Mouse (Mus musculus): ENCODE data around the gene Gm26558. TPM values are rescaled to one million over a fixed set of nuclear protein-coding genes. Genes with fewer than 3 reads are reported as not detected.

Gm26558 gene
- total RNA-seq, 1 experiment from 2014 or later: not detected

DNA sequence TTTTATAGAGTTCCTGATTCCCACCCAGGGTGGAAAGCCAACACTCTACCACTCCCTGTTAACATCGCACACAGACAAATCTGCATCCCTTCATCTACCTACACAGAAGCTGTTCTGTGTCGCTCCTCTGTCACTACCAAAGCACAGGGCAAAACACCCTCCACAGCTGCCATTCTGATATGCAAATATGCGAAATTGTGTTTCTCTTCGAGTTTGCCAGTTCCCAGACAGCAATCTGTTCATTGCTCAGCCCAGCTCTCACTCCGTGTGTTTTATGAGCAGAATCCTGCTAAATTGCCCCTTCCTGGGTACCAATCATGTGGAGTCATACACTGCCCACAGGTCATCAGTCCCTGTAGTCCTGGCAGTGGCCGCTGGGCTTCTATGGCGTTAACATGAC, 4.8 kb downstream of the Gm26558 start:
- ATAC-seq (replicated peaks; ENCODE audit: insufficient number of reproducible peaks, low FRiP score, low TSS enrichment, poor library complexity, severe bottlenecking): no peak

DNA sequence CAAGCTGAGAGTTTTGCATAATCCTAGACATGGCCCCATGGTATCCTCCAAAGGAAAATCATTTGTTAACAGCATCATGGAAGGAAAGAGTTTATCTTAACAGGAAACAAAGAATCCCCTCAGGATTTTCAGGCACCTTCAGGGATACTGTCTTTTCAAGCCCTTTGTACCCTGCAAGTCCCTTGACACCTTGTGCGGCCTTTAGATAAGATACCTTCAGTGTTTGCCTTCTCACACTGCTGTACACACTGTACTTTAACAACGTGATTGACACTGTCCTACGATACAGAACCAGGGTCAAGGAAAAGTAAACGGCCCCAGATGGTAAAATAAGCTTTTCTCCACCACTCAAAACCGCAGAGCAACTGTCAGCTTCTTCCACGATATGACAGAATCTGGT, 10.1 kb downstream of the Gm26558 start:
- ATAC-seq (replicated peaks; ENCODE audit: insufficient number of reproducible peaks, low FRiP score, low TSS enrichment, poor library complexity, severe bottlenecking): no peak

DNA sequence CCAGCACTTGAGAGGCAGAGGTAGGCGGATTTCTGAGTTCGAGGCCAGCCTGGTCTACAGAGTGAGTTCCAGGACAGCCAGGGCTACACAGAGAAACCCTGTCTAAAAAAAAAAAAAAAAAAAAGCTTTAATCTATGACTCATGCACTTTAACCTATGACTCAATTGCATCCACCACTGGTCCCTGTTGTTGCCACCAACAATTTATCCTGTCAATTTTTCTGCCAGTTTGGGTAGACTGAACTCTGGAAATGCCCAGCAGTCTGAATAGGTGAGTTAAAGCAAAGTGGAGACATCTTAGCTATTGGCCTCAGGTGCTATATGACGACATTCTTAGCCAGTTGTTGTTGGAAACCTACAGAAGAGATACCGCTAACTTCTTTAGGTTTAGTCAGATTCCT, 12.4 kb downstream of the Gm26558 start:
- ATAC-seq (replicated peaks; ENCODE audit: insufficient number of reproducible peaks, low FRiP score, low TSS enrichment, poor library complexity, severe bottlenecking): no peak

DNA sequence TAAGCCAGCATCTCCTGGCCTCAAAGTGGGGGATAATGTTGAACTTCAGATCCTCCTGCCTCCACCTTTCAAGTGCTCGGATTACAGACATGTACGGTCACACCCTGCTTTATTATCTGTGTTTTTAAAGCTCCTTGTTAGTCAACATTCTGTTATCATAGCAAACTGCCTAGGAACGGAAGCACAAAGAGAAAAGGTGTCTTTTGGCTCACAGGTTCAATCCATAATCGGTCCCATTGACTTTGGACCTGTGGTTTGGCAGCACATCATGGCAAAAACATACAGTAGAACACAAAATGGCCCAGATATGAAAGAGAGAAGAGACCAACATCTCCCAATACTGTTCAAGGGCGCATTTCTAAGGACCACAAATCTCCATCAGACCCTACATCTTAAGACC, 13.6 kb downstream of the Gm26558 start:
- ATAC-seq (replicated peaks; ENCODE audit: insufficient number of reproducible peaks, low FRiP score, low TSS enrichment, poor library complexity, severe bottlenecking): no peak

DNA sequence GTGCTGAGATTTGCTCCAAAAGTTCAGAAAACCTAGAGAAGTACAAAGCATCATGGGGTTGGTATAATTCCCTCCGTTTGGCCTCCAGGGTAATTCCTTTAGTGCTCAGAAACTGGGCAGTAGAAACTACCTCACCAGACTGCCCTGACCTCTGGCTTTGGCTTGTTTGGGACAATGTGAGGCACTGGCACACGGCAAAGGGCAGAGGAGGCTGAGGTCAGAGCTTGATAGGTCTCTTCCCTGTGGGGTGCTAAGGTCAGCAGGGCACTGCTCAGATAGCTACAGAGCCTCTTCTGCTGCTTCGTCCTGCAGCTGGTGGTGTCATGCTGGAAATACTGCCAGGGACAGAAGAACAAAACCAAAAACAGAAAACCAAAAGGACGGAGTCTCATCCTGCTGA, 14.2 kb downstream of the Gm26558 start:
- no peak for ATAC-seq (replicated peaks; ENCODE audit: insufficient number of reproducible peaks, low FRiP score, low TSS enrichment, poor library complexity, severe bottlenecking)

DNA sequence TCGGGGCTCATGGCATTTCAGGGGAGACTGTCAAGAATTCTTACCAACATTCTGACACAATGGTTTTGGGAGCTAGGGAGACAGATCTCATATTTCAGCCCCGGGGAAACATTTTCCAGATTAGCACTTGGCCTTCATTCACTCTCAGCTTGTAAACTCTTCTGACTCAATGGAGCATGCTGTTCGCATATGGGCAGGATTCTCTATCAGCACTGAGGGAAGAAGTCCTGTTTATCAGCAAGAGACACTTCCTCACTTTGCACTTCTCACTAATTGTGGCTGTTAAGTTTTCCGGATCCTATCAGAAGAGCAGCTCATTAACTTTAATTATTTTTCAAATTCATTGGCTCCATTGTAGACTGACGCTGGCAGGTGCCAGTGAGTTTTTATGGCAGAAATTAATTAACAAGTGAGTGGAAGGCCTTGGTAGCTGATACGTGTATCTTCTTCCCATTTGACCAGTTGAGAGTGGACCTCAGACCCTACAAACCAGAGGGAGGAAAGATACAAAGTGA, 16.6 kb downstream of the Gm26558 start:
- ATAC-seq (replicated peaks; ENCODE audit: insufficient number of reproducible peaks, low FRiP score, low TSS enrichment, poor library complexity, severe bottlenecking): no peak

DNA sequence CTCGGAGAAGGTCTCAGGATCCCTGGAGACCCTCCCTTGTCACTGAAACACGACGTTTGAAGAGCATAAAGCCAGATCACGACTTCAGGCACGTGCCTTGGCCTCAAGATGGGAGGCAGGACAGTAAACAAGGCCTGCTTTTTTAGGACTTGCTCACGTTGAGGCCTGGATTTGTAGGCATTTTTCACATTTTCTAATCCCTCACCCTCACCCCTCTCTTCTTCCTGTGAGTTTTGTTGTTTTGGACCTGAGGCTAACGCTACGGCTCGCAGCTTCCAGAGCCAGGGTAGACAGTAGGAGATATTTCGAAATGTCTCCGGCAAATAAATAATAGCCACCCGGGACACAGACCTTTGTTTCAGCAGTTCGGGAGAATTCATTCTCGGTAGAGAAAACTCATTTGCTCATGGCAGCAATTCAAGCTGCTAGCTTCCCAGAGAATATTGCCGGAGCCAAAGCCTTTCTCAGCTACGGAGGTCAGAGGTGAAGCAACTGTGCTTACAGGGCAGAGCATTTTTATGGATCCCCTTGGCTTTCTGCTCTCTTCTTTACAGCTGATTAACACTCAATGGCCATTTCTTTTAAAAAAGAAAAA, 18.8 kb downstream of the Gm26558 start:
- no peak for ATAC-seq (replicated peaks; ENCODE audit: insufficient number of reproducible peaks, low FRiP score, low TSS enrichment, poor library complexity, severe bottlenecking)

DNA sequence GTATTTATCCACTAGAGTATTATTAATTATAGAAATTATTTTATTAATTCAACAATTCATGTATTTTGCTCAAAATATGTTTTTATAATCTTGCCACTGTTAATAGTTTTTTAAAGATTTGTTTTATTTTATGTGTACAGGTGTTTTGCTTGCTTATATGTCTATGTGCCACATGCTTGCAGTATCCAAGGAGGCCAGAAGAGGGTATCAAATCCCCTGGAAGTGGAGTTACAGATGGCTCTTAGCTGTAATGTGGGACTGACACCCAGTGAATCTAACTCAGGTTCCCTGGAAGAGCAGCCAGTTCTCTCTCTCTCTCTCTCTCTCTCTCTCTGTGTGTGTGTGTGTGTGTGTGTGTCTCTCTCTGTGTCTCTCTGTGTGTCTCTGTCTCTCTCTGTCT, 20.9 kb downstream of the Gm26558 start:
- no peak for ATAC-seq (replicated peaks; ENCODE audit: insufficient number of reproducible peaks, low FRiP score, low TSS enrichment, poor library complexity, severe bottlenecking)

DNA sequence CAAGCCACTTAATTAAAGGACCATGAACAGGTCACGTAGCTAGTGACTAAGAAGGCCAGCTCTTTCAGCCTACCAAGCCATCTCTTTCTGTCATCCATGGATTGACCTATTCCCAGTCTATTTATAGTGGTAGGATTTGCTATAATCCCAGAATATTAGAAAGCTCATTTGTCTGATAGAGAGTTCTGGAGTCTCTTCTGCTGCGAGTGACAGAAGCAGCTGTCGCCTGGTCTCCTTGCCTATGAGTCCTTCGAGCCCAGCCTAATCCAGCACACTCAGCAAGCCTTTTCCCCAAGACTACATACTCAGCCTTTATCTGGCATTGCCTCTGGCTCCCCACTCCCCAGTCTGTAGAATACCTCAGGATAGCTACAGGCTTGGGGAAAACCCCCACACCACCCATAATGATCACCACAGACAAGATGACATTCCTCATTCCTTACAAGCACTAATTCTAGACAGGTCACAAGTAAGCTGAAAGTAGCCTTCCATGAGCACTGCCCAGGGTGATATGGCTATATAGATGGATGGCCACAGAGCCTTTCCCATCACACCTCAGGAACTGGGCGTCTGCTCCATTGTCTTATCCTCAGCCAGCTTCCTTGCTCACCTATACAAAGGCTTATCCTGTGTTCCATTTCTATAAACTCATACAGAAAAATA, 27.7 kb downstream of the Gm26558 start:
- no peak for ATAC-seq (replicated peaks; ENCODE audit: insufficient number of reproducible peaks, low FRiP score, low TSS enrichment, poor library complexity, severe bottlenecking)

DNA sequence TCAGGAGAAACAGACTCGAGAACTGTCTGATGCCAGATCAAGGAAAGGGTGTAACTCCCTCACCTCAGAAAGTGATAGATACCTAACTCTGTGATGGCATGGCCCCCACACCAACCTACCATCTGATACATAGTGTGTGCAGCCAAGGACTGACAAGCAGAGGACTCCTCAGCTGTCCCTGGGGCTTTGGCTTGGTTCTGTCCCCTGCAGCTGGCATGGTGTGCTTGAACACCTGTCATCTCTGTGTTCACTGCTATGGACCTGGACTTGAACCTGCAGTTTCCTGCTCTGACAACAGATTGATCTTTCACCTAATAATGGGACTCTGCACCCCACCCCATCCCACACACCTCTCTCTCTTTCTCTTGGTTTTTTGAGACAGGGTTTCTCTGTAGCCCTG, 29.5 kb downstream of the Gm26558 start:
- no peak for ATAC-seq (replicated peaks; ENCODE audit: insufficient number of reproducible peaks, low FRiP score, low TSS enrichment, poor library complexity, severe bottlenecking)

DNA sequence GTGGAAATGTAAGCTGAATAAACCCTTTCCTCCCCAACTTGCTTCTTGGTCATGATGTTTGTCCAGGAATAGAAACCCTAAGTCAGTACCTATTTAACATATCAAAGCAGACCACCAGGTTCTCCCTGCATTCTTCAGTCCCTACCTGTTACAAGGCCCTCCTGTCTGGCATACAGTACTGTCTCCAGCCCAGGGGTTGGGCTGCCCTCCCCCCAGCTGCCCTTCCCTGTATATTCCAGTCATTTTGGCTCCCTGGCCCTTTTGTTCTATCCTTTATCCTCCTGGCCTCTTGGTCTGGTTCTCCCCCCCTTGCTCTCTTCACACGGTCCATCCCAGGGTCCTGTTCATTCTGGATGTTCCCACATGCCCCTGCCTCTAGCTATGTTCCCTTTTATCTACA, 30.6 kb downstream of the Gm26558 start:
- ATAC-seq (replicated peaks; ENCODE audit: insufficient number of reproducible peaks, low FRiP score, low TSS enrichment, poor library complexity, severe bottlenecking): no peak

DNA sequence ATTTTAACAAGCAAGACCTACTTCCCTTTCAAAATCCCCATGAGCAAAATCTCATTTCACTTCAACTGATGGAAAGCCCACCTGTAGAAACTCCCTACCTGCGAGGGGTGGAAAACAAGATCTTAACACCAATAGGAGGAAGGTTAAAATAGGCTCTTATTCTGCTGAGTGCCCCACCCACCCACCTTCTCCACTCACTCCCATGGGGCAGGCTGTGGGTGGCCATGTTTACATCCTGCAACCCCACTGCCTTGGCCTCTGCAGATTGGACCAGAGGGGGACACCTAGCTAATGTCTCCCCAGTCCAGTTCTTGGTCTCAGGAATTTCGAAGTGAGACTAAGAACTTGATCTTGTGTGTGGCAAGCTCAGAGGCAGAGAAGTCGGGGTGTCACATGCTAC, 32.0 kb downstream of the Gm26558 start:
- no peak for ATAC-seq (replicated peaks; ENCODE audit: insufficient number of reproducible peaks, low FRiP score, low TSS enrichment, poor library complexity, severe bottlenecking)

DNA sequence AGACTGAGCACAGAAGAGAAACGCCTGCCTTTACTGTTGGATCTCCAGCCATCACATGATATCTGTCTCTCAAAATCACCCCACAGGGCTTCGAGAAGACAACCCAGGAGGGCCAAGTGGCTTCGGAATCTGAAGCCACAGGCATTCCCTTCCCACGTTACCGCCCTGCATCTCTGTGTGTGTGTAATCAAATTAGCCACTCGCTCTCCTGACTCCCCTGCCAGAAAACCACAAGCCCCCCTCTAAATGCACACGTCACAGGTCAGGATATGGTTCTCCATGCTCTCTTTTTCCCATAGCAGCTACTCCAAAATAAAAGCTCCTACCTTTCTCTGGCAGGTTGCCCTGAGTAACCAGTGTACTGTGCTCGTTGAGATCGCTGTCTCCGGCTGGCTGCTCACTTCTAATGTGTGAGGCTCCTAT, 32.6 kb downstream of the Gm26558 start:
- no peak for ATAC-seq (replicated peaks; ENCODE audit: insufficient number of reproducible peaks, low FRiP score, low TSS enrichment, poor library complexity, severe bottlenecking)

DNA sequence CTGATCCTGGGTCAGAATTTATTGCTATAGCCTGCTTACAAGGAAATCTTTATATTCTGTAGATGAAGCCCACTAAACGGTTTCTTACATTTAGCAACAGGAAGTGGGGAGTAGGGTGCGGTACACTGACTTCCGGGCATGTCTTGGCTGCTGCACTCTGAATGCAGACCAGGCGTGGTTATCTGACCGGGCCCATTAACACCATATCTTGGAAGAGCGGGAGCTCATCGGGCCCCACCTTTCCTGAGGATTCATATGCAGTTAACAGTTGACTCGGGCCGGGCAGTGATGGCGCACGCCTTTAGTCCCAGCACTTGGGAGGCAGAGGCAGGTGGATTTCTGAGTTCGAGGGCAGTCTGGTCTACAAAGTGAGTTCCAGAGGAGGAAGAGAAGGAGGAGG, 33.5 kb downstream of the Gm26558 start:
- no peak for ATAC-seq (replicated peaks; ENCODE audit: insufficient number of reproducible peaks, low FRiP score, low TSS enrichment, poor library complexity, severe bottlenecking)

DNA sequence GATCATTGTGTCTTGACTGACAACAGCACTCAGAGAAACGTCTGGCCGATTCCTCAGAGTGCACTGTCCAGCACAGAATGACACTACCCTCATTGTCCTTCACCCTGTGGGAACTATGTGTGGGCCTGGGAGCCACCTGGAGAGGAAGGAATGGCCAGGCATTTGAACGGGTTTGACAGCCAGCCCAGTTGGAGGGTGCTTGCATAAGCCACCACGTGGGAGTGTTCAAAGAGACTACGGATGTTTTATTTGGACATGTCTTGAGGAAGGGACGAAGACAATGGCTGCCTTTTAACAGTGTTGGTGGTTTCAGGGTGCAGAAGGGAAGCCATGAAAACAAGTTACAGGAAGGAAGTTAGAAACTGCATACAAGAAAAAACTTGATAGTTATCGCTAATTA, 36.1 kb downstream of the Gm26558 start:
- ATAC-seq (replicated peaks; ENCODE audit: insufficient number of reproducible peaks, low FRiP score, low TSS enrichment, poor library complexity, severe bottlenecking): no peak

DNA sequence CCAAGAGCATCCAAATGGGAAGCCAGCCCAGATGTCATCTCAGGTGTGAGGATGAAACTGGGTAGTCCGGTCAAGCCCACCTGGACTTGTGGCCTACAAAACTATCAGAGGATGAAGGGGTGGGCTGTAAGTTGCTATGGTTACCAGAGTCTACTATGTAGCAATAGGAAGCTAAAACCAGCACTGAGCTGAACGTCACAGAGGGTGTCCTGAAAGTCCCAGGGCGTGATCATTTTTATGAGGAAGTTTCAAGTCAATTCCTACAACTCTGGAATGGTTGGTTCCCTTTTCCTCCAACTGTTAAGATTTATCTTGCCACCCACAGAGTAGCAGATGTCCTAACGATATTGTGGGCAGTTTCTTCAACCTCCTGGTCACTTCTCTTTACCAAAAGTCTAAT, 39.7 kb downstream of the Gm26558 start:
- ATAC-seq (replicated peaks; ENCODE audit: insufficient number of reproducible peaks, low FRiP score, low TSS enrichment, poor library complexity, severe bottlenecking): no peak

DNA sequence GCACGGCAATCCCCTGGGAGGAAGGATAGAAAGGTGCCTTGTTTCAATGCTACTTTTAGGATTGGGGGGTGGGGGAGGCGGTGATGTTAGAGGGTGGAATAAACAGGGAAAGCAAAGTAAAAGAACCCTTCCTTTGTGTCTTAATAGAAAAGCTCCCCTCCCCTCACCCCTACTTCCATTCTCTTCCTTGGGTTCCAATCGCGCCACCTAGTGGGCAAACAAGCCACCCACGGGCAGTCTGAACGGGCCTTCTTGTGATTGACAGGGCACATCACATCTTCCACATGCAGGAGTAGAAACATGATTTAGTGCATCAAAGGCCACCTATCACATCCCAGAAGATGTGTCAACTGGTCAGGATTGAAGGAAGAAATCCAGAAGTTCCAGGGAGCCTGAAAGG, 41.7 kb downstream of the Gm26558 start:
- ATAC-seq (replicated peaks; ENCODE audit: insufficient number of reproducible peaks, low FRiP score, low TSS enrichment, poor library complexity, severe bottlenecking): no peak

DNA sequence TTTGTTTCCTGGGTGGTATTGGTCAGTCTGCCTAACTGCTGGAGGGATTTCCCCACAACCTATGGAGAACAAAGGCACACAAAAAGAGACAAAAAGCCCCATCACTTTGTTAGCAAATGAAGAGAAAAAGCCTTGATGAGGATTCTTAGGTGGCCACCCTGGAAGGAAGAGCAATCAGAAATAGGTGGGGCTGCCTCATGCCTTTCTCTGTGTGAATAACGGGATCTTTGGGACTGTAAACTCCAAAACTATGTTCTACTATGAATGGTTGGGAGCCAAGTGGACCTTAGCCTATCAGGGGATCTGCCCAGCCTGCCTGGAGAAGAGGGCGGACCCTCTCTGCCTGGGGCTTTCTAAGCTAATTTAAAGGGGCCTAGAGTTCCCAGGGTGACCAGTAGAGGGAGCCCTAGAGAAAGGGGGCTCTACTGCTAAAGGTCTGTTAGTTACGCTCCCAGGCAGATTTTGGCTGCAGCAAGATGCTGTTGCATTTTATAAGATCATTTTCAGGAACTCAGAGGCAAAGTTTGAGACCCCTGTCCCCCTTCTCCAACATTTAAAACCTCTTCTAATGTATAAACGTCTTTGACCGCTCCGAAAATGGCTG, 42.6 kb downstream of the Gm26558 start:
- ATAC-seq (replicated peaks; ENCODE audit: insufficient number of reproducible peaks, low FRiP score, low TSS enrichment, poor library complexity, severe bottlenecking): no peak

DNA sequence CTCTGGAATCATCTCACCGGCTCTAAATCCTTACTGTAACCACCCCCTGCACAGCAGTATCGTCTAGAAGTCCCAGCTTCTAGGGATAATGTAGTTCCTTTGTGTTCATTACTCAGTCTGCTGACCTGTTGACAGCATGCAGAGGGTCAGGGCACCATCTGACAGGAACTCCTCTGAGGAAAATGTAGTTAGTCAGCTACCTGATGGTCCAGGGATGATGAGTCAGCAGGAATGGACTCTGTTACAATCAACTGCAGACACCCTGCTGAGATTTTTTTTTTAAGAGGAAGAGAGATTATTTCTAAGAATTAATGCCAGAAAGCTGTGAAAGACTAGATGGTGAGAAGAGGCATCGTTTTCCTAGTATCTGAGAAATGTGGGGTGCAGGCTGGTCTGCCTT, 45.3 kb downstream of the Gm26558 start:
- no peak for ATAC-seq (replicated peaks; ENCODE audit: insufficient number of reproducible peaks, low FRiP score, low TSS enrichment, poor library complexity, severe bottlenecking)

DNA sequence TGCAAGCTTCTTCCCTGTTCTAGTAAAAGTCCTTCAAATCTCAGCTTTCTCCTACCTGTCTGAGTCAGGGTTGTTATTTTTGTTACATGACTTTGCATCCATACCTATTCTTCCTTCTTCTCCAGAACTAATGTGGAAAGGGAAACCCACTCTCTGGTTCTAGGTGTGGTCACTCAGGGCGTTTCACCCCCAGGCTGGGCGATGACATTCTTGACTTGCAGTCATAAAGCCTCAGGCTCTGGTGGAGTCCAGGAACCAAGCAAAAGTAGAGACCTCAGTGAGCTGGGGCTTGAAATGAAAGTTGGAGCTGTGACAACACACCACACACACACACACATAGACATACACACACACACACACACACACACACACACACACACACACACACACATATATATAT, 45.8 kb downstream of the Gm26558 start:
- no peak for ATAC-seq (replicated peaks; ENCODE audit: insufficient number of reproducible peaks, low FRiP score, low TSS enrichment, poor library complexity, severe bottlenecking)

Measured in monocyte, adult 5-6 weeks (primary cell).